In the genomic region with DNA sequence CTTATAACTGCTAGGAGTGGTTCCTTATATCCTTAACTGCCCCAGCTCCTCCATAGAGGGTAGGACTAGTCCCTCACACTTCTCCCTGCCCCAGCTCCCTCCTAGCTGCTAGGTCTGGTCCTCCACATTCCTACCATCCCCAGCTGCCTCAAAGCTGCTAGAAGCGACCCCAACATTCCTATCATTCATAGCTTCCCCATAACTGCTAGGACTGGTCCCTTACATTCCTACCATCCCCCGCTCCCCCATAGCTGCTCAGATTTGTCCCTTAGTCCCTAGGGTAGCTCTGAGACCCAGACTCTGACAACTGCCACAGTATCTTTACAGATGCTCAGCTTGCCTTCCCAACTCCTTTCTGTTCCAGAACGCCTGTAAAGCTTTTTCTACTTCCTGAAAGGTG, we compare ENCODE assay signal across 27 mouse cellular contexts.
A peak's percentile ranks its signal among the peaks of the same experiment; 100 is the strongest.
DNase-seq lines count a peak whose midpoint lies in the region; ATAC-seq and TF ChIP-seq lines count a peak whose summit lies in the region.
"Had no signal": no experiment of that assay in that cellular context is flagged by ENCODE, and none has a peak within 500 bp of the region (broad histone marks: within the 10 kb centered on the region; RNA-seq: fewer than 3 reads in every experiment).

No protein-coding gene starts in this region.

- no peaks in the 10 kb centered on the region for H3K36me3 ChIP-seq in kidney, embryonic 15.5 days
- no peaks in the 10 kb centered on the region for H3K36me3 ChIP-seq in lung, embryonic 14.5 days (ENCODE audit: insufficient read depth)
- H3K36me3 ChIP-seq: embryonic facial prominence, embryonic 15.5 days; forebrain, embryonic 10.5 days; G1E; heart, embryonic 10.5 days; heart, embryonic 15.5 days; hindbrain, embryonic 13.5 days had no signal

- no peak for TF ChIP-seq CTCF in lung, embryonic 14.5 days (IDR thresholded peaks at IDR 0.05; ENCODE audit: low read depth)

- DNase-seq in embryo, embryonic 10.5 days (ENCODE audit: low spot score) = peak; percentile 1
- no peak for DNase-seq in embryo, embryonic 10 days (ENCODE audit: low spot score)
- peak; percentile 26 for DNase-seq in kidney, postnatal 10 days
- peak; percentile 23 for DNase-seq in lung, embryonic 14.5 days
- DNase-seq in lung, postnatal 25 days (ENCODE audit: low spot score) = no peak
- peak; percentile 8 for DNase-seq in forelimb bud, embryonic 11.5 days (ENCODE audit: low read depth, low spot score)
- no peak for DNase-seq in adipocyte (ENCODE audit: low spot score)
- DNase-seq: adrenal gland, adult 2 months; adrenal gland, postnatal 36 days; B cell, adult 2 months; cerebellum, adult 2 months; cerebellum, postnatal 10 days; gastrocnemius, postnatal 36 days; heart, adult 18-20 months; heart, postnatal 14 days had no signal

- no peak overlapping the region for H3K4me3 ChIP-seq in kidney, embryonic 15.5 days (replicated peaks)
- no peak overlapping the region for H3K4me3 ChIP-seq in lung, embryonic 14.5 days (ENCODE audit: low read depth, low read length)
- H3K4me3 ChIP-seq: embryonic facial prominence, embryonic 15.5 days; erythroblast, embryonic 14.5 days; forebrain, embryonic 10.5 days; heart, embryonic 10.5 days; heart, embryonic 15.5 days; hindbrain, embryonic 13.5 days had no signal

- no peak for ATAC-seq in kidney, embryonic 15.5 days (replicated peaks; ENCODE audit: low FRiP score)
- peak; percentile 73; the same call in 1 of the 2 replicates for ATAC-seq in lung, embryonic 14.5 days (ENCODE audit: insufficient read depth)
- ATAC-seq: activated CD4-positive, CD25-positive, alpha-beta regulatory T cell, adult 4 months; CD4-positive, CD25-positive, alpha-beta regulatory T cell, adult 4 months; forebrain, embryonic 14.5 days; hindbrain, postnatal 0 days had no signal

- 50% methylated on average over 3 of the region's 3 CpGs for WGBS in kidney, embryonic 15.5 days
- WGBS in lung, embryonic 14.5 days = 24% methylated on average over 3 of the region's 3 CpGs

- no peak overlapping the region for H3K9ac ChIP-seq in kidney, embryonic 15.5 days
- H3K9ac ChIP-seq in lung, embryonic 14.5 days = no peak overlapping the region
- H3K9ac ChIP-seq: embryonic facial prominence, embryonic 15.5 days; heart, embryonic 15.5 days; hindbrain, embryonic 13.5 days had no signal

- H3K27me3 ChIP-seq in kidney, embryonic 15.5 days = no peaks in the 10 kb centered on the region
- H3K27me3 ChIP-seq in lung, embryonic 14.5 days (ENCODE audit: insufficient read depth, low read length) = no peaks in the 10 kb centered on the region
- H3K27me3 ChIP-seq: embryonic facial prominence, embryonic 15.5 days; heart, embryonic 15.5 days; hindbrain, embryonic 13.5 days had no signal

- H3K27ac ChIP-seq in kidney, embryonic 15.5 days = no peak overlapping the region
- H3K27ac ChIP-seq in lung, embryonic 14.5 days (ENCODE audit: low read depth) = no peak overlapping the region
- H3K27ac ChIP-seq: embryonic facial prominence, embryonic 15.5 days; forebrain, embryonic 10.5 days; heart, embryonic 10.5 days; heart, embryonic 15.5 days; hindbrain, embryonic 13.5 days; hindbrain, postnatal 0 days had no signal

- H3K4me1 ChIP-seq in kidney, embryonic 15.5 days = no peaks in the 10 kb centered on the region
- H3K4me1 ChIP-seq in lung, embryonic 14.5 days (ENCODE audit: insufficient read depth) = no peaks in the 10 kb centered on the region
- H3K4me1 ChIP-seq: embryonic facial prominence, embryonic 15.5 days; forebrain, embryonic 10.5 days; heart, embryonic 15.5 days; hindbrain, embryonic 13.5 days had no signal

- no peaks in the 10 kb centered on the region for H3K9me3 ChIP-seq in kidney, embryonic 15.5 days (replicated peaks)
- no peaks in the 10 kb centered on the region for H3K9me3 ChIP-seq in lung, embryonic 14.5 days (ENCODE audit: low read depth, low read length)
- H3K9me3 ChIP-seq: embryonic facial prominence, embryonic 15.5 days; forebrain, embryonic 10.5 days; G1E; heart, embryonic 10.5 days; heart, embryonic 15.5 days; hindbrain, embryonic 13.5 days had no signal

- H3K4me2 ChIP-seq in kidney, embryonic 15.5 days = no peak overlapping the region
- no peak overlapping the region for H3K4me2 ChIP-seq in lung, embryonic 14.5 days
- H3K4me2 ChIP-seq: embryonic facial prominence, embryonic 15.5 days; heart, embryonic 15.5 days; hindbrain, embryonic 13.5 days had no signal

Comparison
In these comparisons a context has a peak if more than half of its experiments do, and no peak if none do; other contexts are left out.
1. DNase-seq: peak in embryo, embryonic 10.5 days (single experiment), kidney, postnatal 10 days (single experiment), lung, embryonic 14.5 days (single experiment) and forelimb bud, embryonic 11.5 days (single experiment); none in embryo, embryonic 10 days (single experiment), lung, postnatal 25 days (single experiment) and adipocyte (single experiment).